Mouse (Mus musculus): ENCODE data around the gene Clmn.

DNA sequence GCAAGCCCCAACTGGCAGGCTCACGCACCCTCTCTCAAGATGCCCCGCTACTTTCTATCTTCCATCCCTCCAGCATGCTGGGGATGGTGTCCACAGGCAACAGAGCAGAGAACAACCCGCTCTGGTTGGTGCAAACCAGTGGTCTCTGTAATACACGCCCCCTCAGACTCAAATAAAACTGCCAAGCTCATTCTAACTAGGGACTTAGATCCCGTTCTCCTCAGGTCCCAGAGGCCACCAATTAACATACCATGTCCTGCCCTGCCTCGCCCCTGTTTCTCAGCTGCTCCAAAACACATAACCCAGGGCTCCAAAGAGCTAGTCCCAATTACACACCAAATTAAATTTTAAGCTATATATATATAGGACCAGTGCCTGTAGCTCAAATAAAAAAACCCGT lies 50.6 kb downstream of the Clmn start:
- no peak for TF ChIP-seq NANOG (IDR thresholded peaks at IDR 0.05; ENCODE audit: borderline replicate concordance, low read length)
- TF ChIP-seq CTCF (conservative IDR thresholded peaks at IDR 0.05; ENCODE audit: low read length): no peak
- TF ChIP-seq POU5F1 (IDR thresholded peaks at IDR 0.05; ENCODE audit: borderline replicate concordance, low read length): no peak

Measured in E14TG2a.4 (cell line).